Mouse (Mus musculus) heart, adult 2 months (tissue): ENCODE data around the gene Acer3.

Source experiments
- CTCF ChIP-seq: fragments of 200-600 bp; IDR thresholded peaks from 2 replicates; pipeline ENCODE4 v1.8.1; 2022; ENCODE audit warnings: antibody characterized with exemption, mild to moderate bottlenecking, moderate library complexity
- EP300 ChIP-seq: fragments of 200-500 bp; IDR thresholded peaks from 2 replicates; pipeline ENCODE4 v1.6.1; 2011; ENCODE audit warnings: low read depth, low read length, control low read depth; ENCODE audit not compliant: insufficient read depth
- POLR2A ChIP-seq: fragments of 200-500 bp; IDR thresholded peaks from 2 replicates; pipeline ENCODE4 v1.6.1; 2011; ENCODE audit warnings: mild to moderate bottlenecking, low read depth, low read length, control low read depth; ENCODE audit not compliant: insufficient read depth

- TF ChIP-seq CTCF: peak; percentile 67
- no peak for TF ChIP-seq POLR2A
- TF ChIP-seq EP300: no peak
Observed at GRCm38 (mm10) chr7:98289585-98289984, 31.4 kb downstream of the Acer3 start.
